Mouse (Mus musculus): ENCODE data around the gene Lca5.

Lca5 gene

GRCm38 (mm10) chr9:83440392-83441357 is at the start of gene Lca5:
TSS of gene Lca5 (minus strand) at chr9:83441127.
- no peaks in the 10 kb centered on the region; the same call in 1 of the 2 replicates for H3K27me3 ChIP-seq (ENCODE audit: insufficient read depth, low read length)
- peak within 1 kb of the TSS; percentile 80 for H3K4me3 ChIP-seq (replicated peaks; ENCODE audit: low read length)
- no peak for TF ChIP-seq CTCF (conservative IDR thresholded peaks at IDR 0.05; ENCODE audit: low read length)
- TF ChIP-seq POU5F1 (IDR thresholded peaks at IDR 0.05; ENCODE audit: borderline replicate concordance, low read length), result no peak
- TF ChIP-seq NANOG (IDR thresholded peaks at IDR 0.05; ENCODE audit: borderline replicate concordance, low read length), result no peak
- no peaks in the 10 kb centered on the region for H3K36me3 ChIP-seq (ENCODE audit: insufficient read depth, low read length)
- no peaks in the 10 kb centered on the region for H3K9me3 ChIP-seq (ENCODE audit: low read length)
- H3K4me1 ChIP-seq (replicated peaks; ENCODE audit: low read depth, low read length), result peaks cover 26% of the 10 kb centered on the region

DNA sequence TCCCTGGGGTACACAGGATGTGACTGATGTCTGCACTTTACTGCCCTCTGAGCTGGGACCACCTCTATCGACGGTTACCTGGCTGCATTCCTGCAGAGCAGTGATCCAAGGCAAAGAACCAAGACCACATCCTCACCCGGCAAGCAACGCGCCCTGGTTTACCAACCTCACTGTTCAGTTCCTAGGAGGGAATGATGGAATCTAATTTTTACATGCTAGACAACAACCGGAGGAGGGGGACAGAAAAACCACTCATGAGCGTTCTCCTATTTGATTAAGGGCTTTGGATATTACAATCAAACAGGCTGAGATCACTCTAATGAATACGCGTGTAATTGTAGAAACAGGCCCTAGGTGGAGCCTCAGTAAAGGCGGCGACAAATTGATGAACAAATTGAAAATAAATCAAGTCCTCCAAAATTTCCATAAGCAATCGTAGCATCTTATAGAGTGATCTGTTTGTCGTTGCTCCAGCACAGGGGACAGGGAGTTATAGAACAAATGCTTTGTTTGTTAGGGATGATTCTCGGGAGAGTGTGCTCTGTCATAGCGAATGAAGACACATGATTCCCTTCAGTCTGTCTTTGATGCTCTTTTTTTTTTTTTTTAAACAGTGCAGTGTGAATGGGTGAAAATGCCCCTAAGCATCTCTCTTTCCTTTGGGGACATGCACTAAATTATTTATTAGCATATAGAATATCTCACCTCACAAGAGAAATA is 47.7 kb upstream of the Lca5 start:
- H3K4me1 ChIP-seq (replicated peaks; ENCODE audit: low read depth, low read length), result peaks cover 12% of the 10 kb centered on the region
- H3K9me3 ChIP-seq (ENCODE audit: low read length), result no peaks in the 10 kb centered on the region
- no peaks in the 10 kb centered on the region for H3K36me3 ChIP-seq (ENCODE audit: insufficient read depth, low read length)
- H3K27me3 ChIP-seq (ENCODE audit: insufficient read depth, low read length), result no peaks in the 10 kb centered on the region
- TF ChIP-seq POU5F1 (IDR thresholded peaks at IDR 0.05; ENCODE audit: borderline replicate concordance, low read length), result no peak
- TF ChIP-seq NANOG (IDR thresholded peaks at IDR 0.05; ENCODE audit: borderline replicate concordance, low read length), result no peak
- TF ChIP-seq CTCF (conservative IDR thresholded peaks at IDR 0.05; ENCODE audit: low read length), result peak; percentile 35
- H3K4me3 ChIP-seq (replicated peaks; ENCODE audit: low read length), result no peak overlapping the region

DNA sequence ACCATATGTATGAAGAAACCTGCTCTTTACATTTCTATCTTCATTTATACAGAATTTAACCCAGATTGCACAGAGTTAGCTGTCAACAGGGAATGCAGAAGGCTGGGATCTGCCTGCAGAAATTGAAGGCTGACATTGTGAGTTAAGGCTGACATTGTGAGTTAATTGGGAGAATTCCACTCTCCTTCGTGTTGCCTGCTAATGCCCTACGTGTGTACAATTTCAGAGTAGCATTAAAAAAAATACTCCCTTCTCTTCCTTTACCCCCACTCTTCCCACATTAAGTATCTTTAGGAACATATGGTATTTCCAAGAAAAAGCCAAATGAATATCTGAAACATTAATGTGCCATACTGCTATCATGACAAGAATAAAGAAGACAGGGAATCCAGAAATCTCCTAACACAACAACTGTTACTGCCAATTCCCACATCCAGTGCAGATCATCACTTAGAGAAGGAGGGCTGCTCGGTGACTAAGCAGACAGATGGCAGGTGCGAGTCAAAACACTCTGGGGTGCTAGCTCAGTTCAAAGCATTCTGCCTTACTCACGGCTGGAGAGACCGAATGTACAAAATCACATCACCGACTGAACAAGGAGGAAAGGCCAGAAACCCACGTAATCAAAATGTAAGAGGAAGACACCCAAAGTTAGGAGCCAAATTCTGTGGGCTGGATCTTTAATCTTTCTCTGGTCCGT is 47.0 kb upstream of the Lca5 start:
- TF ChIP-seq NANOG (IDR thresholded peaks at IDR 0.05; ENCODE audit: borderline replicate concordance, low read length), result no peak
- no peak for TF ChIP-seq CTCF (conservative IDR thresholded peaks at IDR 0.05; ENCODE audit: low read length)
- TF ChIP-seq POU5F1 (IDR thresholded peaks at IDR 0.05; ENCODE audit: borderline replicate concordance, low read length), result no peak
- Histone ChIP-seq H3K4me3 (replicated peaks; ENCODE audit: low read length) (no peak overlapping the region), H3K27me3 (ENCODE audit: insufficient read depth, low read length) (no peaks in the 10 kb centered on the region), H3K4me1 (replicated peaks; ENCODE audit: low read depth, low read length) (peaks cover 15% of the 10 kb centered on the region), H3K36me3 (ENCODE audit: insufficient read depth, low read length) (no peaks in the 10 kb centered on the region), H3K9me3 (ENCODE audit: low read length) (no peaks in the 10 kb centered on the region)

DNA sequence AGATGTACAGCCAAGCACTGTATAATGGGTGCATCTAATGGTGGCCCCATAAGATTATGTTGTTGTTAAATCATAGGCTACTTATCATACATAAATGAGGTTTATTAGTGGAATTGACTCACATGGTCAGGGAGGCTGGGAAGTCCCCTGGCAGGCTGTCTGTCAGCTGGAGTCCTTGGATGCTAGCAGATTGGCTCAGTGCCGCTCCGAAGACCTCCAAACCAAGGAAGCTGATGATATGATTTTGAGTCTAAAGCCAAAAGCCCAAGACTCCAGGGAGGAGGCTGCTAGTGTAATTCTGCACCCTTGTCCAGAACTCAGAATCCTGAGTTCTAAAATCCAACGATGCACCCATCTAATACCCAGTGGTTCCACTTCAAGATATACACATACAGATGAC is 45.0 kb upstream of the Lca5 start:
- H3K36me3 ChIP-seq (ENCODE audit: insufficient read depth, low read length), result no peaks in the 10 kb centered on the region
- H3K4me3 ChIP-seq (replicated peaks; ENCODE audit: low read length), result no peak overlapping the region
- H3K4me1 ChIP-seq (replicated peaks; ENCODE audit: low read depth, low read length), result peaks cover 19% of the 10 kb centered on the region
- H3K9me3 ChIP-seq (ENCODE audit: low read length), result no peaks in the 10 kb centered on the region
- no peaks in the 10 kb centered on the region for H3K27me3 ChIP-seq (ENCODE audit: insufficient read depth, low read length)
- TF ChIP-seq POU5F1 (IDR thresholded peaks at IDR 0.05; ENCODE audit: borderline replicate concordance, low read length) (no peak), NANOG (IDR thresholded peaks at IDR 0.05; ENCODE audit: borderline replicate concordance, low read length) (no peak), CTCF (conservative IDR thresholded peaks at IDR 0.05; ENCODE audit: low read length) (no peak)

GRCm38 (mm10) chr9:83485357-83485756 is 44.4 kb upstream of the Lca5 start:
- Histone ChIP-seq H3K4me3 (replicated peaks; ENCODE audit: low read length) (no peak overlapping the region), H3K36me3 (ENCODE audit: insufficient read depth, low read length) (no peaks in the 10 kb centered on the region), H3K4me1 (replicated peaks; ENCODE audit: low read depth, low read length) (peaks cover 19% of the 10 kb centered on the region), H3K27me3 (ENCODE audit: insufficient read depth, low read length) (no peaks in the 10 kb centered on the region), H3K9me3 (ENCODE audit: low read length) (no peaks in the 10 kb centered on the region)
- no peak for TF ChIP-seq POU5F1 (IDR thresholded peaks at IDR 0.05; ENCODE audit: borderline replicate concordance, low read length)

DNA sequence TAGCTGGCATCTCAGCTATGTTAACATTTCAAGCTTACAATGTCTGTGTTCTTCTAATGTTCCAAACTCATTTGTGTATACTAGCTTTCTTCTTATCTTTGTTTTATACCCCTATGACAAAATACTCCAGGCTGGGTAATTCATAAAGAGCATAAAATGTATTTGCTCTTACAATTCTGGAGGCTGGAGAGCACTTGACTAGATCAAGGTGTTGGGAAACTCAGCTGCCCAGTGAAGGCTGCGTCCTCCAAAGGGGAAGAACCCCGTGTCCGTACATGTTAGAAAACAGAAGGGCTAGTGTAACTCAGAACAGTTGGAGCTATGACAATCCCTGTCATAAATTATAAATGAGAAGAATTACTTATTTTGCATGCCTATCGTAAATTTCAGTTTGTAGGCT is 42.5 kb upstream of the Lca5 start:
- peaks cover 19% of the 10 kb centered on the region for H3K4me1 ChIP-seq (replicated peaks; ENCODE audit: low read depth, low read length)
- H3K9me3 ChIP-seq (ENCODE audit: low read length), result no peaks in the 10 kb centered on the region
- H3K27me3 ChIP-seq (ENCODE audit: insufficient read depth, low read length), result no peaks in the 10 kb centered on the region

DNA sequence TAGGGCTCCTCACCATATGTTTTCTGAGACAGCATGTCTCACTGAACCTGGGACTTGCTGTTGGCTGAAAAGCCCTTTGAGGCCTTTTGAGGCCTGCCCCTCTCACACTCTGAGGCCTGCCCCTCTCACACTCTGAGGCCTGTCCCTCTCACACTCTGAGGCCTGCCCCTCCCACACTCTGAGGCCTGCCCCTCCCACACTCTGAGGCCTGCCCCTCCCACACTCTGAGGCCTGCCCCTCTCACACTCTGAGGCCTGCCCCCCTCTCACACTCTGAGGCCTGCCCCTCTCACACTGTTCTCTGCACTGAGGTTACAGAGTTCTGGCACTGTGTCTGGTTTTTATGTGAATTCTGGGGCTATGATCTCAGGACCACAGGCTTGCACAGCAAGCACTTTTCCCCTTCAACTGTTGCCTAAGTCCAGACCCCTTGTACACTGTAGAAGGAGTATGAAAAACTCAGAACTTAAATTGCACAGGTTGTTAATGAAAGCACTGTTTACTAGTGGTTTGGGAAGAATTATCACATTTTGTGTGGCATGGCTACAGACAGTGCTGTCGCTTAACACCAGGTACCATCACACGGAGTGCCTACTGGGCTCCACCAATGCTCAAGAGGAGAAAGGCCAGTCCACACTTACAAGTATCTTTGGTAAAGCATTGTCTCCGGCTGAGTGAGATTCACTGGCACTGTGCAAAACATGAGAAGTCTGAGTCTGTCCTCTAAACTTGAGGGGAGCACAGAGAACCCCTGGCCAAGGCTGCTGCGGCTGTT is 41.4 kb upstream of the Lca5 start:
- Histone ChIP-seq H3K4me1 (replicated peaks; ENCODE audit: low read depth, low read length) (peaks cover 15% of the 10 kb centered on the region), H3K9me3 (ENCODE audit: low read length) (no peaks in the 10 kb centered on the region), H3K27me3 (ENCODE audit: insufficient read depth, low read length) (no peaks in the 10 kb centered on the region), H3K36me3 (ENCODE audit: insufficient read depth, low read length) (no peaks in the 10 kb centered on the region), H3K4me3 (replicated peaks; ENCODE audit: low read length) (no peak overlapping the region)
- no peak for TF ChIP-seq NANOG (IDR thresholded peaks at IDR 0.05; ENCODE audit: borderline replicate concordance, low read length)
- no peak for TF ChIP-seq POU5F1 (IDR thresholded peaks at IDR 0.05; ENCODE audit: borderline replicate concordance, low read length)
- no peak for TF ChIP-seq CTCF (conservative IDR thresholded peaks at IDR 0.05; ENCODE audit: low read length)

More for the DNA sequence above, 42.5 kb upstream of the Lca5 start:
- no peak for TF ChIP-seq NANOG (IDR thresholded peaks at IDR 0.05; ENCODE audit: borderline replicate concordance, low read length)
- H3K36me3 ChIP-seq (ENCODE audit: insufficient read depth, low read length), result no peaks in the 10 kb centered on the region
- H3K4me3 ChIP-seq (replicated peaks; ENCODE audit: low read length), result no peak overlapping the region

Measured in E14TG2a.4 (cell line).